Mouse (Mus musculus) MEL (cell line): ENCODE data around the gene Slc17a3. TPM values are rescaled to one million over a fixed set of nuclear protein-coding genes. Genes with fewer than 3 reads are reported as not detected.

Source experiments
- DNase-seq: peaks from one replicate; pipeline ENCODE4 v3.0.0; 2011; ENCODE audit warnings: low read depth, low spot score
- H3K27ac ChIP-seq: 2 replicates; pipeline ENCODE4 v1.5.1; 2012; ENCODE audit warnings: low read depth, mild to moderate bottlenecking, control low read depth, low read length, moderate library complexity; ENCODE audit not compliant: control insufficient read depth
- H3K27me3 ChIP-seq, 2 experiments: fragments of 150-350 bp in 1 of 2; sonication (generic) in 1 of 2; 2 replicates each; pipeline ENCODE4 v1.6.1; 2012; ENCODE audit warnings: low read length in 2 of 2, mild to moderate bottlenecking in 2 of 2, improper control_type of control experiment in 1 of 2, moderate library complexity in 1 of 2; ENCODE audit not compliant: insufficient read depth in 2 of 2, control insufficient read depth in 1 of 2
- H3K36me3 ChIP-seq, 2 experiments: 2 replicates each; pipeline ENCODE4 v1.6.1; 2012 to 2014; ENCODE audit warnings: low read length in 2 of 2, improper control_type of control experiment in 1 of 2, inconsistent platforms in 1 of 2, mild to moderate bottlenecking in 1 of 2; ENCODE audit not compliant: insufficient read depth in 2 of 2, control insufficient read depth in 1 of 2
- H3K4me1 ChIP-seq, 2 experiments: fragments of 150-350 bp in 1 of 2; sonication (generic) in 1 of 2; 2 replicates each; pipeline ENCODE4 v1.6.1; 2012; ENCODE audit warnings: low read length in 2 of 2, improper control_type of control experiment in 1 of 2, mild to moderate bottlenecking in 1 of 2; ENCODE audit not compliant: insufficient read depth in 2 of 2, control insufficient read depth in 1 of 2
- H3K4me3 ChIP-seq, 2 experiments: fragments of 150-350 bp in 1 of 2; sonication (generic) in 1 of 2; 2 replicates each; pipeline ENCODE4 v1.5.1; 2012; ENCODE audit warnings: low read depth in 2 of 2, low read length in 2 of 2, mild to moderate bottlenecking in 2 of 2, moderate library complexity in 2 of 2, control low read depth in 1 of 2, improper control_type of control experiment in 1 of 2; ENCODE audit not compliant: control insufficient read depth in 1 of 2, insufficient read depth in 1 of 2
- H3K79me2 ChIP-seq: 2 replicates; pipeline ENCODE4 v1.6.1; 2012; ENCODE audit warnings: mild to moderate bottlenecking, low read length, moderate library complexity; ENCODE audit not compliant: control insufficient read depth, poor library complexity, insufficient read depth
- H3K9ac ChIP-seq: 2 replicates; pipeline ENCODE4 v1.6.1; 2012; ENCODE audit warnings: low read depth, mild to moderate bottlenecking, control low read depth, low read length, moderate library complexity; ENCODE audit not compliant: control insufficient read depth, poor library complexity, severe bottlenecking
- H3K9me3 ChIP-seq: fragments of 150-350 bp; sonication (generic); replicated peaks from 2 replicates; pipeline ENCODE4 v1.6.1; 2012; ENCODE audit warnings: mild to moderate bottlenecking, low read length, improper control_type of control experiment, moderate library complexity; ENCODE audit not compliant: insufficient read depth
- E2F4 ChIP-seq: IDR thresholded peaks from 2 replicates; pipeline ENCODE4 v1.6.1; 2011; ENCODE audit warnings: low read depth, low read length, improper control_type of control experiment, borderline replicate concordance
- EP300 ChIP-seq, 2 experiments: IDR thresholded peaks; 2 replicates each; pipeline ENCODE4 v1.6.1; 2011; ENCODE audit warnings: improper control_type of control experiment in 2 of 2, low read length in 2 of 2, low read depth in 1 of 2, mild to moderate bottlenecking in 1 of 2
- ETS1 ChIP-seq: IDR thresholded peaks from 2 replicates; pipeline ENCODE4 v1.6.1; 2012; ENCODE audit warnings: low read depth, mild to moderate bottlenecking, inconsistent platforms, low read length, improper control_type of control experiment, moderate library complexity
- GATA1 ChIP-seq: IDR thresholded peaks from 2 replicates; pipeline ENCODE4 v1.6.1; 2011; ENCODE audit warnings: low read depth, low read length, improper control_type of control experiment
- HCFC1 ChIP-seq: IDR thresholded peaks from 2 replicates; pipeline ENCODE4 v1.6.1; 2012; ENCODE audit warnings: low read depth, mild to moderate bottlenecking, inconsistent platforms, low read length, improper control_type of control experiment, moderate library complexity
- MAX ChIP-seq: IDR thresholded peaks from 2 replicates; pipeline ENCODE4 v1.6.1; 2011; ENCODE audit warnings: low read length, improper control_type of control experiment
- MAZ ChIP-seq: IDR thresholded peaks from 2 replicates; pipeline ENCODE4 v1.6.1; 2012; ENCODE audit warnings: low read depth, mild to moderate bottlenecking, inconsistent platforms, low read length, improper control_type of control experiment
- MXI1 ChIP-seq: IDR thresholded peaks from 2 replicates; pipeline ENCODE4 v1.6.1; 2011; ENCODE audit warnings: mild to moderate bottlenecking, low read depth, low read length, improper control_type of control experiment
- NRF1 ChIP-seq: IDR thresholded peaks from 2 replicates; pipeline ENCODE4 v1.6.1; 2014; ENCODE audit warnings: low read depth, mild to moderate bottlenecking, inconsistent platforms, low read length, improper control_type of control experiment, moderate library complexity; ENCODE audit not compliant: poor library complexity, insufficient read depth, severe bottlenecking
- POLR2A ChIP-seq, 2 experiments: IDR thresholded peaks; 2 replicates each; pipeline ENCODE4 v1.6.1; 2011 to 2012; ENCODE audit warnings: low read length in 2 of 2, mild to moderate bottlenecking in 2 of 2, control low read depth in 1 of 2, improper control_type of control experiment in 1 of 2, low read depth in 1 of 2, moderate library complexity in 1 of 2; ENCODE audit not compliant: control insufficient read depth in 1 of 2, insufficient read depth in 1 of 2, poor library complexity in 1 of 2
- POLR2AphosphoS2 ChIP-seq: IDR thresholded peaks from 2 replicates; pipeline ENCODE4 v1.6.1; 2011; ENCODE audit warnings: low read length, improper control_type of control experiment
- POLR2AphosphoS5 ChIP-seq: IDR thresholded peaks from 2 replicates; pipeline ENCODE4 v1.6.1; 2012; ENCODE audit warnings: low read depth, borderline replicate concordance, mild to moderate bottlenecking, inconsistent platforms, low read length, moderate library complexity, mixed read lengths
- SMC3 ChIP-seq: IDR thresholded peaks from 2 replicates; pipeline ENCODE4 v1.6.1; 2011; ENCODE audit warnings: low read depth, low read length, improper control_type of control experiment
- TAL1 ChIP-seq: IDR thresholded peaks from 2 replicates; pipeline ENCODE4 v1.6.1; 2012; ENCODE audit warnings: mild to moderate bottlenecking, inconsistent platforms, low read length, moderate library complexity, mixed read lengths
- TCF12 ChIP-seq: IDR thresholded peaks from 2 replicates; pipeline ENCODE4 v1.6.1; 2014; ENCODE audit warnings: low read depth, mild to moderate bottlenecking, inconsistent platforms, low read length, improper control_type of control experiment, moderate library complexity
- ZC3H11A ChIP-seq: IDR thresholded peaks from 2 replicates; pipeline ENCODE4 v1.6.1; 2012; ENCODE audit warnings: low read depth, mild to moderate bottlenecking, inconsistent platforms, low read length, improper control_type of control experiment
- ZKSCAN1 ChIP-seq: IDR thresholded peaks from 2 replicates; pipeline ENCODE4 v1.6.1; 2012; ENCODE audit warnings: low read depth, mild to moderate bottlenecking, inconsistent platforms, low read length, improper control_type of control experiment, moderate library complexity
- ZMIZ1 ChIP-seq: IDR thresholded peaks from 2 replicates; pipeline ENCODE4 v1.6.1; 2012; ENCODE audit warnings: low read depth, mild to moderate bottlenecking, inconsistent platforms, low read length, improper control_type of control experiment, moderate library complexity
- polyA plus RNA-seq, 2 experiments: library from polyadenylated mRNA; stranded (reverse) in 1 of 2; unstranded in 1 of 2; fragments of >175 nt in 1 of 2; fragments of >200 nt in 1 of 2; gene quantifications; 2 replicates each; pipeline versions ENCODE4 v1.2.1 to v1.2.4; 2012; ENCODE audit warnings: low replicate concordance in 2 of 2, low read depth in 1 of 2; ENCODE audit not compliant: insufficient read length in 2 of 2, insufficient read depth in 1 of 2, missing spikeins in 1 of 2
- total RNA-seq: library from RNA; depleted of rRNA; stranded (reverse); fragments of 300-350 nt; gene quantifications from 2 replicates; pipeline ENCODE4 v1.2.3, GENCODE M21; 2012

Slc17a3 gene
- total and polyA plus RNA-seq, 3 experiments: not detected

DNA sequence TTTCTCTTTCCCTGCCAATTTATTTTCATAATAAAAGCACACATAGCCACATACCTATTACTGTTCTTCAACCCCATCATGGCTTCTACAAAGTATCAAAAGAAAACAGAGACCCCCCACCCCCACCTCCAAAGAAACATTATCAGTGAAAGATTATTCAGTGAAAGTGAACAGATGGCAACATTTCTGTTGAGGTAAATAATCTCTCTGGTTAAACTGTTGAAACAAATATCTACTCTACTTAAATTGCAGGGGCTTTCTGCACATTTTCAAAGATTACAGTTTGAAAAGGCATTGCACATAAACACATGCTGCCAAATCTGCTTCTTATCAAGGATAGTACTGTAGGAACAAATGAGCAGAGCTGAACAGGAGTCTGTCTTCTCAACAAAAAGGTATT lies 22.6 kb downstream of the Slc17a3 start:
- no peaks in the 10 kb centered on the region for H3K9me3 ChIP-seq
- H3K36me3 ChIP-seq: peaks cover 0 to 9% of the 10 kb centered on the region in 2 experiments; a peak in 2 of 4 replicates
- H3K4me1 ChIP-seq: peaks cover 7 to 25% of the 10 kb centered on the region in 2 experiments; a peak in 2 of 4 replicates
- no peak overlapping the region for H3K9ac ChIP-seq
- no peaks in the 10 kb centered on the region for H3K79me2 ChIP-seq
- DNase-seq: no peak
- peaks cover 5 to 10% of the 10 kb centered on the region in 2 experiments for H3K27me3 ChIP-seq
- no peak overlapping the region for H3K4me3 ChIP-seq
- no peak overlapping the region for H3K27ac ChIP-seq
- no peak for TF ChIP-seq ZMIZ1
- 0 out of 2 replicates have a peak, but pooled peaks have one; percentile 62 for TF ChIP-seq TCF12
- TF ChIP-seq ETS1: peak; percentile 38; the same call in 1 of the 2 replicates
- peak; percentile 26; the same call in 1 of the 2 replicates for TF ChIP-seq MXI1
- TF ChIP-seq EP300 (IDR thresholded peaks at IDR 0.05; ENCODE audit: low read depth in 1 of 2, low read length in 2 of 2): peak in 1 of 2 experiments; percentile 78; a peak in 2 of 4 replicates
- TF ChIP-seq, all 39 proteins: peak for 4

DNA sequence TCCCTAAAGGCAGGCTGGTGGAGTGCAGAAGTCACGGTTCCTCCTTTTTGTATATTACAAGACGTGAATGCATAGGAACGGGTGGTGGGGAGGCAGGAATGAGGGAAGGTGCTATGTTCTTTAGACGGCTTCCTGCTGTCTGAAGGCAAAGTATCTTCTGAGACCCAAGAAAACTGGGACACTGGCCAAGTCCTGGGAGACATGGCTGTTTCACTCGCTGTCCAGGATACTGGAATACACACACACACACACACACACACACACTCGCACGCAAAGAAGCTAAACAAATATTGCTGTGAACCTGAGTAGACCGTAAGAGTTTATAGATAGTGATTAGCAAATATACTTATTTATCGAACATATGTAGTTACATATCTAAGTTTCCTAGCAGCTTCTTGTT lies 25.5 kb downstream of the Slc17a3 start:
- H3K36me3 ChIP-seq: peaks cover 0 to 10% of the 10 kb centered on the region in 2 experiments; a peak in 2 of 4 replicates
- peaks cover under 1 to 5% of the 10 kb centered on the region in 2 experiments; a peak in 2 of 4 replicates for H3K27me3 ChIP-seq
- no peak overlapping the region for H3K4me3 ChIP-seq
- H3K9ac ChIP-seq: no peak overlapping the region
- no peaks in the 10 kb centered on the region for H3K9me3 ChIP-seq
- H3K4me1 ChIP-seq: peaks cover 17 to 33% of the 10 kb centered on the region in 2 experiments; a peak in 3 of 4 replicates
- TF ChIP-seq NRF1: no peak
- TF ChIP-seq SMC3: no peak
- TF ChIP-seq HCFC1: no peak
- TF ChIP-seq POLR2AphosphoS2: no peak
- no peak for TF ChIP-seq EP300 (IDR thresholded peaks at IDR 0.05; ENCODE audit: low read depth in 1 of 2, low read length in 2 of 2)
- H3K27ac ChIP-seq: no peak overlapping the region
- no peaks in the 10 kb centered on the region for H3K79me2 ChIP-seq
- DNase-seq: no peak

DNA sequence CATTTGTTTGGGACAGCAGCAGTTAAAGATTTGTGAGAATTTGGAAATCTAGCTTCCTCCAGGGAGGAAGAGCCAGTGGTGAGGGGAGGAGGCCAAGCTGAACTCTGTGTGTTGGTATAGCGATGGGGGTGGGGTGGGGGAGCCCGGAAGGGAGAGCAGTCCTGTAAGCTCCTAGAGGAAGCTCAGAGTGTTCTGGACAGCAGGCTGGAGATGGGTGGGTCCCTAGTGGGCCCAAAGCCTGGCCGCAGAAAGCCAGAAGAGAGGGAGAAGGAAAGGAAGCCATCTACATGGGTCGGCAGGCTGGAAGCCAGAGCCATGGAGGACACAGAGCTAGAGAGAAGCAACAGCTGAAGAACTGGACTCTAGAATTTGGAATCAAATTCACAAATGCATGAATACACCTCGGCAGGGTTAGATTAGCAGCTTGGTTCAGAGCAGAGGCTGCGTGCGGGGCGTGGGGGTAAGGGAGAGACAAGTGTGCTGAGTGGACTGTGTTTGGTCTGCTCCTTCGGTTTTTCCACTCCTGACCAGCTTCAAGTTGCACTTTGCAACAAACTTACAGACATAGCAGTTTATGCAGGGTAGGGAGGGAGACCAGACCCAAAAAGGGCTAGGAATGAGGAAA lies 27.0 kb downstream of the Slc17a3 start:
- Histone ChIP-seq H3K27me3 (peaks cover 1 to 2% of the 10 kb centered on the region in 2 experiments; a peak in 2 of 4 replicates), H3K36me3 (peaks cover 0 to 10% of the 10 kb centered on the region in 2 experiments; a peak in 2 of 4 replicates), H3K79me2 (no peaks in the 10 kb centered on the region), H3K9ac (no peak overlapping the region), H3K4me1 (peaks cover 17 to 28% of the 10 kb centered on the region in 2 experiments; a peak in 3 of 4 replicates), H3K9me3 (no peaks in the 10 kb centered on the region), H3K27ac (no peak overlapping the region), H3K4me3 (peak overlapping the region in 1 of 2 experiments; percentile 34; a peak in 1 of 4 replicates)
- TF ChIP-seq GATA1: no peak
- TF ChIP-seq MXI1: no peak
- TF ChIP-seq POLR2AphosphoS5: no peak
- no peak for TF ChIP-seq MAX
- TF ChIP-seq ZMIZ1: no peak
- TF ChIP-seq ETS1: no peak
- TF ChIP-seq NRF1: no peak
- no peak for TF ChIP-seq E2F4
- no peak for TF ChIP-seq SMC3
- TF ChIP-seq POLR2A (IDR thresholded peaks at IDR 0.05; ENCODE audit: control insufficient read depth in 1 of 2, insufficient read depth in 1 of 2, low read depth in 1 of 2, low read length in 2 of 2, poor library complexity in 1 of 2): no peak
- TF ChIP-seq TAL1: no peak
- no peak for TF ChIP-seq ZKSCAN1
- no peak for TF ChIP-seq MAZ
- no peak for TF ChIP-seq ZC3H11A
- no peak for DNase-seq
